Mouse (Mus musculus) retina, embryonic 14.5 days (tissue): ENCODE data around the gene Nde1.

Experiments used
- DNase-seq: peaks from one replicate; pipeline ENCODE4 v3.0.0-alpha.2; 2015; ENCODE audit warnings: low spot score

Nde1 gene

DNA sequence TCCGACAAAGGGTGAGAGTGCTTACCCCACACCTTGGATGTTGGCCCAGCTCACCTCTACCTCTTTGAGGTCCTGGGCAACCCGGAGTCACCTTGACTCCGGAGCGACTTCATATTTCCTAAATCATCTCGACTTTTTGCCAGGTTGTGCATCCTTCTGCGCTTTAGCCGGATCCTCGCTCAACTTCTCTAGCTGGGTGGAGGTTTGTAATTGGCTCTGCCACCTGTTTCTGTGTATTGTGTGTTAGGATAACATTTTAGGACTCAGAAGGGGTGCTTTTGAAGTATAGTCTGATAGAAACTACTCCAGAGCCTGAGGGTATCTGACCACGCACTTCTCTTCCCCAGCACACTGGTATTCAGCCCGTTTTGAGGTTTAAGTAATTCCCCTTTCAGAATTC is 656 bp downstream of the Nde1 start:
- peak; percentile 5 for DNase-seq

DNA sequence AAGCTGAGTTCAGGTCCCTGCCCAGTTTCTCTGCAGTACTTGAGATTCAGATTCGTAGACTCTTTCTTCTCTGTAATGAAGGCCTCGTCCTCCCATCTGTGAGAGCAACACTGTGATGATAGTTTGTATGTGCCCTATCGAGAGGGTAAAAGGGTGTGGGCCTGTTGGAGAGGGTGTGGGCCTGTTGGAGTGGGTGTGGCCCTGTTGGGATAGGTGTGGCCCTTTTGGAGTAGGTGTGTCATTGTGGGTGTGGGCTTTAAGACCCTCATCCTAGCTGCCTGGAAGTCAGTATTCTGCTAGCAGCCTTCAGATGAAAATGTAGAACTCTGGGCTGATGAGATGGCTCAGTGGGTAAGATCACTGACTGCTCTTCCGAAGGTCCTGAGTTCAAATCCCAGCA is 3.4 kb downstream of the Nde1 start:
- no peak for DNase-seq

DNA sequence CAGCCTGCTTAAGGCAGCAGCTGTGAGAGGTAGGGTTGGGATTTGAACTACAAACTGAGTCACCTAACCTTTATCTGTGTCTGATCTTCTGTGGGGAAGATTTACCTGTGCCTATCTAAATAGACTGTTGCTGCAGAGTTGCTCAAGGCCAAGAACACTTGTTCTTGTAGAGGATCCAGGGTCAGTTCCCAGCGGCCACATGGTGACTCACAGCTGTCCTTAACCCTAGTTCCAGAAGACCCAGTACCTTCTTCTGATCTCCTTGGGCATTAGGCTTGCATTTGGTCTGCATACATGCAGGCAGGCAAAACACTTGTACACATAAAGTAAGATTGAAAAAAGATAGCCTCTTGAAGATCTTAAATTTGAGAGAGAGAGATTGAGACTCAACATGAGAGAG is 6.6 kb downstream of the Nde1 start:
- DNase-seq: no peak

DNA sequence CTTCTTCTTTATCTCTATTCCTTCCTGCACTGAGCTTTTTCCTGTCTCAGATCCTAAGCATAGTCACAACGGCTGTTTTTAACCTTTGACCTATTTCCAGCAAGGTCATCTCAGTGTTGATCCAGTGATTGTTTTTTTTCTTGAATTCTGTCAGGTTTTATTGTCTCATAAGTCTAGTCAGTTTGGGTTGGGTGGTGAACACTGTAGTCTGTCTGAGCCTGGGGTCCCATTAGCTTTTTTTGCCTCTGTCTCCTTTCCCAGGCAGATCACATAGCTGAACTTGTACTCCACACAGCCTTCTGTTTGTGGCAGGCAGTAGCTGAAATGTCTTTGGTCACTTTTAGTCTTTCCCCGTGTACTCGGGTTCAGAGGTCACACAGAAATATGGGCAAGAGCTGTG is 15.0 kb downstream of the Nde1 start:
- no peak for DNase-seq

DNA sequence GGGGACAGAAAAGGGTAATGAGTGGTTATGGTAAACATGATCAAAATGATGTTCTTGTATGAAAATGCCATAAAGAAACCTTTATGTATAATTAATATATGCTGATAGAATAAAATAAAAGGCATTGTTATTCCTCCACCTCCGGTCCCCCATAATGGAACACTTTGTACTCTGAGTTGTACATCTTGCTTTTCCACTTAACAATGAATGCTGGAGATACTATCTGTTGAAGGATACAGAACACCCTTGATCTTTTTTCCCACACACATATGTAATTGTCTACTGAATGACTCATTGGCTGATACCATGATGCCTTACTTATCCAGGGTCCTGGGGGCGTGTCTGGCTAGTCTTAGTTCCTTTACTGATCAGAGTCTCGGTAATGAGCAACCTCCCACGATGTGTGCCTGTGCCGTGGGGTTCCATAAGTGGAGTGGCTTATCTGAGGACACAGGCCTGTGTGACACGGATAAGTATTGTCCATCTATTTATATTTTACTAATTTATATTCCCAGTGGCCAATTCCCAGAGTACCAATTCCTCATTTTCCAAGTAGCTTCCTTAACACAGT is 17.2 kb downstream of the Nde1 start:
- DNase-seq: no peak

DNA sequence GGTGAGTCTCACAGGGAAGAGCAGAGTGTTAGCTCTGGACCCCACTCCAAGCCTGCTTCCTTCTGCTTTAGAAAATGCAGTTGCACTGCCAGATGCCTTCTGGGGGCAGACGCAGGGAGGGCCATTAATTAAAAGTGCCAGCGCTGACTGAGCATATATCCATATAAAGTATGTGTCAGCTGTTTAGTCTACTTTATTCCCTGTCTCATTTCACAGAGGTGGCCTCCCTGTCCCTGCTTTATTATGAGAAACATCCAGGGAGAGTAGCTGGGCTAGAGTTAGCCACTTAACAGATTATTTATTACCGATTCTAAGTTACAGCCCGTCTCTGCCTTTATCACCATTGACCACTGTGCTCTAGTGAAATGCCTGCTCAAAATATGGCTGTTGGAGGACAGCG is 19.3 kb downstream of the Nde1 start:
- no peak for DNase-seq

DNA sequence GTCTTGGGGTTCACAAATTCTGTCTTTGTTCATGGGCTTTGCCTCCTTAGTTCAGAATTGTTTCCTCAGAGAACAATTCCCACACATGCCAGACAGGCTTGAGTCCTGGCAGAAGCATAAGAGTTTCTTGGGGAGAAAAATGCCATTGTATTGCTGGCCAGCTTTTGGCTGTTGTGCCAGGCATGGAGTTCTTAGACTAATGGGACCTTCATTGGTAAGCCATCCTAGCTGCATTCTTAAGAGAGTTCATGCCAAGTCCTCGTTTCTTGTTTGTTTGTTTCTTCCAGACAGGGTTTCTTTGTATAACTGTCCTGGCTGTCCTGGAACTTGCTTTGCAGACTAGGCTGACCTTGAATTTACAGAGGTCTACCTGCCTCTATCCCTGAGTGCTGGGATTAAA is 20.8 kb downstream of the Nde1 start:
- DNase-seq: no peak

DNA sequence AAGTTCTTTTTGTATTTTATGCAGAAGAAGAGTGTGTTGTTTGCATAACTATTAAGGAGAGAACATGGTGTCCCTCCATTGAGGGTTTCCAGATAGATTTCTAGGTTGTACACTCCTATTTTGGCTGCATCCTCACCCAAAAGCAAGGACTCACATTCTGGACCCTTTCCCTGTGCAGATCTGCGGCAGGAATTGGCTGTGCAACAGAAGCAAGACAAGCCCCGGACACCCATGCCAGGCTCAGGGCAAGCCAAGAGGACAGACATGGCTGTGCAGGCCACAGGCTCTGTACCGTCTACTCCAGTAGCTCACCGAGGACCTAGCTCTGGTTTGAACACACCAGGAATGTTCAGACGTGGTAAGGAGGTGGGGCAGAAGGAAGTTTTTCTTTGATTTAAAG is 22.4 kb downstream of the Nde1 start:
- no peak for DNase-seq

DNA sequence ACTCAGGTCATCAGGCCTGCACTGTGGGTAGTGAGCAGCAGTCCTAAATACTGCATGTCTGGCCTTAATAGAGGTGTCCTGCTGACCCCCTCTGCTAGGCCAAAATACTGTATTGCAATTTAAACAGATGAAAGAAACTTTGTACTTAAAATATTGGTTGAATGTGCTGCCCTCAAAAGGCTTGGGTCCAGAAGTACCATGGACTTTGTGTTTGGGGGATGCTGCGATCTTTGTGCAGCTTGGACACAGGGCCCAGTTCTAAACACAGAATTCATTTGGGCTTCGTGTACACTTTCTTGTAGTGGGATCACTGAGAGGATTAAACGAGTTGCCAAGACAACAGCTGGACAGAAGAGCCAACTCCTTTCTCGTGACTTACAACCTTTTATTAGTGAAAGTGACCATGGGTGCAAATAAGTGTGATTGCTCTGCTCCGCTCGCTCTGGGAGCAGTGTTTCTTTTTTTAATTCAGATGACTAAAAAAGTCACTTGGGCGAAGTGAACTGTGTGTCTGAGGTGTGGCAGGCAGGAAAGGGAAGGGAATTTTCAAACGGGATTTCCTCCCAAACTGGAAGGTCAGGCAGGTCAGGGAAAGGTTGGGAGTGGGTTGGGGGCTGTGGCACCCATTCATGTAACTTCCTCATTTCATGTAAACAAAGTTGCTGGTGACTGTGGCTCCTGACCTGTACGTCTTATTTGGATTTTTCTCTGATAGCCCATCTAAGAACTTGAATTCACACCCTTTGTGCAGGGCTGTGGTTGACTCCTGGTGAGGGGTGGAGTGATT is 31.3 kb downstream of the Nde1 start:
- no peak for DNase-seq

DNA sequence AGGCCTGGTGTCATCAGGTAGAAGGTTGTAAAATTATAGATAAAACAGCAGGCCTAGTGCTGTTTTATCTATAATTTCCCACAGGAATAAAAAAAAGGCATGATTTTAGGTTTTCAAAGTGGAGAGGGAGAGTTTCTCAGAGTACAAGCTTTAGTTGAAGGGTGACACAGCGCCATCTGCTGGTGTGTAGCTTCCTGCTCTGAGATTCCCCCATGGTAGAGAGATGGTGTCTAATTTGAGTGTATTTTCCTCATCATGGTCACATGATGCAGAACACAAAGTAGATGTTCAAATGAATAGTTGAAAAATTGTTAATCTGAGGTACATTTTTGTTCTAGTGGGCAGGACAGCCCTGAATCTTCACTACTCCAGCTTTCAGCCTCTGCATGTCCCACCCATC is 32.4 kb downstream of the Nde1 start:
- peak; percentile 76 for DNase-seq

DNA sequence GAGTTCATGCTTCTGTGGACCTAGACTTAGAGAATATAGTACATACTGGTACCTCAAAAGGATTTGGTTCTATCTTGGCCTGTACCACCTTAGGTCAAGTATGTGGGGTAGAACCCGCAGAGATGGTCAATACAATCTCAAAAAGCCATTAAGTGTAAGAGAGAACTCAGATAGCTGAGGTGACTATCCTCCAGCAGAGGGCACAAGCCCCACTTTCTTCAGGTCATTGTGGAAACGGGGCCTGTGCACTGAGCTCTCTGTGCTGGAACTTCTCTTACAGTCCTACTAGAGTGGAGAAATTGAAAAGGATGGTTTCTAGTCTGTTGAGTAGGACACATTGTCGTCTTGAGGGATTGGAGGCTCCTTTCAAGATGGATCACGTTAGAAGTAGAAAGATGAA is 35.7 kb downstream of the Nde1 start:
- no peak for DNase-seq

DNA sequence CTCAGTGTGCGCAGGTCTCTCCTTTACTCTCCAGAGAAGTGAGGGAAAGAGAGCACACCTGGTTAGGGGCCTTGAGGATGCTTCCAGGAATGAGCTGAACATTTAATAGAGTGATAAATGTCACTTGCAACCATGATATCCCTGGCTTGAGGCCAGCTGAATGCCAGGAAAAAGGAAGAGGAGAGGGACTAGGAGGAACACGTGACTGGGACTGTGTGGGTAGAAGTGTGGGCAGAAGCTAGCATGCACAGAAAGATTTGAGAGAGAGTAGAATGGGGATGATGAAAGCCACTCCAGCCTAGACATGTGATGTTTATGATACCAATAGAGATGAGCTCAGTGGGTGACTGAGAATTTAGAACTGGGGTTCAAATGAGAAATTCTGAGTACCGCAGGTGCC is 52.1 kb downstream of the Nde1 start:
- no peak for DNase-seq

DNA sequence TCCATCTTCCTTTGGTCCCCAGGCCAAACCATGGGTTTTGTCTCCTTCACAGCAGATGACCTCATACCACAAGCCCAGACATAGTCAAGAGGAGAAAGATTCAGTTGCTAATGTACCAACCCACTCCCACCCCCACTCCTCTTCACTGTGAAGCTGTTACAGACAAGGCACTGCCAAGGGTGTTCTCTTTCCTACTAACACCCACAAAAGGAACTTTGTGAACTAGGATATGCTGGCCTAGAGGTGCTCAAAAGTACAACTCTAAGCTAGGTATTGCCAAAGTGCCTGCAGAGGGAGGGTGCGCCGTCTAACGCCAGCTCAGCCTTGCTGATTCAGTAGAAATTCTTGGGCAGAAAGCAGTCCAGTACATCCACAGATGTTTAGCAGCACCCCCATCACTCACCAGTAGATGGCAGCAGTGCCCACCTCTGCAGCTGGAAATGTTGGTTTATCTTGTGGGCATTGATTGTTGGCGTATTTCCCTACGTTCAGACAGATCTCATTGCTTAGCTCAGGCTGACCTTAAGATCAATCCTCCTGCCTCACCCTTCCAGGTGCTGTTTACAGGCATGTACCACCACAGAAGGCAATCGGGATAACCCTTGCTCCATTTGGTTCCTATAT is 74.1 kb downstream of the Nde1 start:
- peak; percentile 88 for DNase-seq

DNA sequence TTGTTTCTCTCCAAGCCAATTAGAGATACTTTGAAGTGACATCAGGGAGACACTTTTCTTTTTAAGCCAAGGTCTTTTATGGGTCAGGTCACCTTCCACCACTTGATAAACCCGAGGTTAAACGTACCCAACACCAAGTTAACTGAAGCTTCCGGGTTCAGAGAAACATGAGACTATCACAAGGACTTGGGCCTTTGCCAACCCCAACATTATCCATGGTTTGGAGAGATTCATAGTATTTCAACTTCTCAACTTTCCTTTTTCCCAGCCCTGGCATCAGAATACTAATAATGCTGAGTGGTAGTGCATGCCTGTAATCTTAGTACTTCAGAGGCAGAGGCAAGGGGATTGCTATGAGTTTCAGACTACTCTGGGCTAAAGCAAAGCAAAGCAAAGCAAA is 79.0 kb downstream of the Nde1 start:
- DNase-seq: no peak
